Mouse (Mus musculus) heart, embryonic 14.5 days (tissue): ENCODE results near the gene Ccr10. TPM values are rescaled to one million over a fixed set of nuclear protein-coding genes. Genes with fewer than 3 reads are reported as not detected.

Source experiments
- ATAC-seq: fragments of 200-750 bp; cut with Nextera tagmentation; 2 replicates; pipeline ENCODE4 v1.8.0; 2017; ENCODE audit warnings: low read depth, moderate TSS enrichment; ENCODE audit not compliant: insufficient number of reproducible peaks, insufficient read depth, low FRiP score
- H3K27ac ChIP-seq, 2 experiments: fragments of 200-500 bp in 1 of 2; fragments of 300-500 bp in 1 of 2; sonication (generic) in 1 of 2; replicated peaks in 1 of 2; 2 replicates each; pipeline ENCODE4 v1.5.1; 2012 to 2014; ENCODE audit warnings: low read depth in 2 of 2, low read length in 2 of 2, control low read depth in 1 of 2, mild to moderate bottlenecking in 1 of 2, mixed read lengths in 1 of 2; ENCODE audit not compliant: control insufficient read depth in 1 of 2, insufficient read depth in 1 of 2
- H3K27me3 ChIP-seq: fragments of 300-500 bp; sonication (generic); 2 replicates; pipeline ENCODE4 v1.6.1; 2014; ENCODE audit warnings: mild to moderate bottlenecking, low read length, control low read depth; ENCODE audit not compliant: control insufficient read depth, insufficient read depth
- H3K36me3 ChIP-seq: fragments of 300-500 bp; sonication (generic); 2 replicates; pipeline ENCODE4 v1.6.1; 2014; ENCODE audit warnings: mild to moderate bottlenecking, control low read depth, low read length, mixed read lengths; ENCODE audit not compliant: control insufficient read depth, insufficient read depth
- H3K4me1 ChIP-seq, 2 experiments: fragments of 200-500 bp in 1 of 2; fragments of 300-500 bp in 1 of 2; sonication (generic) in 1 of 2; 2 replicates each; pipeline ENCODE4 v1.6.1; 2012 to 2014; ENCODE audit warnings: low read length in 2 of 2, control low read depth in 1 of 2, mixed read lengths in 1 of 2; ENCODE audit not compliant: control insufficient read depth in 2 of 2, insufficient read depth in 2 of 2
- H3K4me2 ChIP-seq: fragments of 300-500 bp; sonication (generic); 2 replicates; pipeline ENCODE4 v1.6.1; 2014; ENCODE audit warnings: mild to moderate bottlenecking, low read length
- H3K4me3 ChIP-seq, 2 experiments: fragments of 200-500 bp in 1 of 2; fragments of 300-500 bp in 1 of 2; sonication (generic) in 1 of 2; 2 replicates each; pipeline ENCODE4 v1.5.1; 2012 to 2014; ENCODE audit warnings: low read length in 2 of 2, mild to moderate bottlenecking in 2 of 2, control low read depth in 1 of 2, low read depth in 1 of 2, moderate library complexity in 1 of 2; ENCODE audit not compliant: control insufficient read depth in 1 of 2, insufficient read depth in 1 of 2
- H3K9ac ChIP-seq: fragments of 300-500 bp; sonication (generic); 2 replicates; pipeline ENCODE4 v1.6.1; 2014; ENCODE audit warnings: mild to moderate bottlenecking, low read length
- H3K9me3 ChIP-seq: fragments of 300-500 bp; sonication (generic); 2 replicates; pipeline ENCODE4 v1.6.1; 2016; ENCODE audit warnings: low read length, control low read depth; ENCODE audit not compliant: control insufficient read depth
- WGBS: fragments of 180-500 bp; shearing (Covaris S2); extraction: QIAGEN DNeasy Blood & Tissue Kit; methylation state at CpG from one replicate; pipeline ENCODE4 v1.1.7; 2014; 5-methylcytosine and 5-hydroxymethylcytosine counted together
- polyA plus RNA-seq: library from polyadenylated mRNA; unstranded; fragments of >200 nt; fragmentation: Nextera tagmentation; extraction: Ambion mirVana; gene quantifications from 2 replicates; pipeline ENCODE4 v1.2.1, GENCODE M21; 2014

Gene Ccr10
- polyA plus RNA-seq, 1 experiment from 2014 or later, result not detected

DNA sequence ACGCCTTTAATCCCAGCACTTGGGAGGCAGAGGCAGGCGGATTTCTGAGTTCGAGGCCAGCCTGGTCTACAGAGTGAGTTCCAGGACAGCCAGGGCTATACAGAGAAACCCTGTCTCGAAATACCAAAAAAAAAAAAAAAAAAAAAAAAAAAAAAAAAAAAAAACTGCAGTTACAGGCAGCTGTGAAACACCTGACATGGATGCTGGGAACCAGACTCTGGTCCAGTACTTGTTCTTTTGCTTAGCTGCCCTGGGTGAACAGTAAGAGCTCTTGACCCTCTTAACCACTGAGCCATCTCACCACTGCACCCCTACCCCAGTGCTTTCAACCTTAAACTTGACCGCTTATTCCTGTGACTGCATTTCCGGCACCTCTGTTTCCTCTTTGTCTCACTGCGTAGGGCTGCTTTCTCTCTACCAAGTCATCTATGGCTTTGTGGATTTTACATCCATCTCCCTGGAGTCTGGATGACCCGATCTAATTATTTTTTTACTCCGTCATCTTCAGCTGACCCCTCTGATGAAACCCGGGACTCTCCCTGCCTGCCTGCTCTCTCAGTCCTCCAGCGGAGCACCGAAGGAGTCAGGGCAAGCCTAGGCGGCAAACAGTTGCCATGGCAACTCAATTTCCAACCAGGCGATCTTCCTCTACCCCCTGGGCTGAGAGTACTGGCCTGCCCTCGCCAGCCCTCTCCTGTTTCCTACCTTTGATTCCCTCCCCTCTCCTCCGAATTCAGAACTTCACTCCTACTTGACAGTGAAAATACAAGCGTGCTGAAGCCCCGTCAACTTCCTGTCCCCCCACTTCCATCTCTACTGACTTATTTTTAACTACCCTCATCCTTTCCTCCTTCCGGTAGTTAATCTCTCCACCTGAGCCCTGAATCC is 31.7 kb downstream of the Ccr10 start:
- Histone ChIP-seq H3K36me3 (no peaks in the 10 kb centered on the region), H3K27ac (no peak overlapping the region), H3K4me1 (peaks cover 13 to 20% of the 10 kb centered on the region in 2 experiments), H3K4me3 (peak overlapping the region; percentile 7 to 32), H3K4me2 (peak overlapping the region; percentile 65), H3K27me3 (no peaks in the 10 kb centered on the region), H3K9ac (peak overlapping the region; percentile 54; the same call in 1 of the 2 replicates), H3K9me3 (no peaks in the 10 kb centered on the region)
- ATAC-seq, result no peak
- 25% methylated on average over 18 of the region's 19 CpGs for WGBS

DNA sequence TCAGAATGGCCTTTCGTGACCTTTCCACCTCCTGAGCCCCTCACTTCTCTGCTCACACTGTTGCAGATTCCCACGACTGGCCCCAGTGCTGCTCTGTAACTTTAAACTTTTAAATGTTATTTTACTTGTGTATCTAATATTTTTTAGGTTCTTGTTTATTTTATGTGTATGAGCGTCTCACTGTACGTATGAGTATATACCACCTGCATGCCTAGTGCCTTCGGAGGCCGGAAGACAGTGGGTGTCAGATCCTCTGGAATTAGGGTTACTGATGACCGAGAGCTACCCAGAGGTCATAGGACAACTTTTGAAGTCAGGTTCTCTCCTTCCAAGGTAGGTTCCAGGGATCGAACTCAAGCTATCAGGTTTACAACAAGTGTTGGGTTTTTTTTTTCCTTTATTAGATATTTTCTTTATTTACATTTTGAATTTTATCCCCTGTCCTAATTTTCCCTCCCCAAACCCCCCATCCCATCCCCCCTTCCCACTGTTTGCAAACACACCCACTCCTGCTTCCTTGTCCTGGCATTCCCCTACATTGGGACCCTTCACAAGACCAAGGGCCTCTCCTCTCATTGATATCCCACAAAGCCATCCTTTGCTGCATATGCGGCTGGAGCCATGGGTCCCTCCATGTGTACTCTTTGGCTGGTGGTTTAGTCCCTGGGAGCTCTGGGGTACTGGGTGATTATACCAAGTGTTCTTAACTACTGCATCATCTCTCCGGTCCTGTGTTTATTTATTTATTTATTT is 32.9 kb downstream of the Ccr10 start:
- WGBS, result 84% methylated on average over 10 of the region's 10 CpGs
- ATAC-seq, result no peak

DNA sequence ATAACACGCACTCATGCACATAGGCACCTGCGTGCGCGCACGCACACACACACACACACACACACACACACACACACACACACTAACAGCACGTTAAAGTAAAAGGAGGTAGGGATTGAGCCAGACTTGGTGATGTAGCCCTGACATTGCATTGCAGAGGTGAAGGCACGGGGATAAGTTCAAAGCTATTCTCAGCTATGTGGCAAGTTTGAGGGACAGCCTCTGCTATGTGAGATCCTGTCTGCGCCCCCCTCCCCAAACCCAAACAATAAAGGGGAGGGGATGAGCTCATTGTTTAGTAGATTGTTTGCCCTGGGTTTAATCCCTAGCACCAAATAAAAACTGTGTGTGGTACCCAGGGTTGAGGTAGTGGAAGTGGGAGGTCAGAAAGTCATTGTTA is 34.2 kb downstream of the Ccr10 start:
- Histone ChIP-seq H3K9me3 (no peaks in the 10 kb centered on the region), H3K27me3 (no peaks in the 10 kb centered on the region), H3K36me3 (no peaks in the 10 kb centered on the region), H3K9ac (0 out of 2 replicates have a peak overlapping the region, but pooled peaks have one; percentile 65), H3K4me2 (no peak overlapping the region), H3K27ac (peak overlapping the region; percentile 70 to 84), H3K4me1 (peaks cover 14 to 23% of the 10 kb centered on the region in 2 experiments), H3K4me3 (no peak overlapping the region)
- 77% methylated on average over 8 of the region's 8 CpGs for WGBS
- ATAC-seq, result no peak

More for the DNA sequence above, 32.9 kb downstream of the Ccr10 start:
- H3K4me3 ChIP-seq, result no peak overlapping the region
- H3K4me2 ChIP-seq, result no peak overlapping the region
- no peaks in the 10 kb centered on the region for H3K36me3 ChIP-seq
- no peak overlapping the region for H3K9ac ChIP-seq
- no peak overlapping the region for H3K27ac ChIP-seq
- H3K27me3 ChIP-seq, result no peaks in the 10 kb centered on the region
- H3K9me3 ChIP-seq, result no peaks in the 10 kb centered on the region
- H3K4me1 ChIP-seq, result peaks cover 14 to 23% of the 10 kb centered on the region in 2 experiments

DNA sequence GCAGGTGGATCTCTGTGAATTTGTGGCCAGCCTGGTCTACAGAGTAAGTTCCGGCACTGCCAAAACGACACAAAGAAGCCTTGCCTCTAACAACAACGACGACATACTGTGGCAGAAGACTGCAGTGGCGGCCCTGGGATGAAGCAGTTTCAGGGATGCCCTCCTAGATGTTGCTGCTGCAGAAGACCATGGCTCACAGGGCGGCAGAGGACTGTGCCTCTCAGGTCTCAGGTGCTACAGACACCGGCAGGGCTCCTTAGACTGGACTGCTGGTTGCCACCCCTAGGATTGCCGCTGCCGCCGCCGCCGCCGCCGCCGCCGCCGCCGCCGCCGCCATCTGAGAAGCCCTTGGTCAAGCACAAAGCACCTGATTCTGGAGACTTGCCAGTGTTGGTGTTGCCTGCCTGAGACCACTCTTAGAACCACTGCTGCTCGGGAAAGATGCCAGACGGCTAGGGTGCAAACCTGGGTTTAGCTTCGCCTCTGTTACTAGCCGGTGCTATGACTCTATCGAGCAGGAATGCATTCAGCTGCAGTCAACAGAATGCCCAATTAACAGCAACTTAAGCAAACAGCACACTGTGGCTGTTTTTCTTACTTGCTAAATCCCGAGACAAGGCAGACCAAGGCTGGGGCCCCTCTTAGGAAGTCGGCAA is 35.0 kb downstream of the Ccr10 start:
- 20% methylated on average over 27 of the region's 27 CpGs for WGBS
- peak; percentile 71; the same call in 1 of the 2 replicates for ATAC-seq
- H3K9ac ChIP-seq, result peak overlapping the region; percentile 65
- H3K36me3 ChIP-seq, result no peaks in the 10 kb centered on the region
- H3K27me3 ChIP-seq, result no peaks in the 10 kb centered on the region
- H3K4me3 ChIP-seq, result peak overlapping the region; percentile 32 to 39
- H3K9me3 ChIP-seq, result no peaks in the 10 kb centered on the region
- H3K4me2 ChIP-seq, result peak overlapping the region; percentile 61
- peak overlapping the region; percentile 83 to 84 for H3K27ac ChIP-seq
- peaks cover 14 to 23% of the 10 kb centered on the region in 2 experiments for H3K4me1 ChIP-seq

DNA sequence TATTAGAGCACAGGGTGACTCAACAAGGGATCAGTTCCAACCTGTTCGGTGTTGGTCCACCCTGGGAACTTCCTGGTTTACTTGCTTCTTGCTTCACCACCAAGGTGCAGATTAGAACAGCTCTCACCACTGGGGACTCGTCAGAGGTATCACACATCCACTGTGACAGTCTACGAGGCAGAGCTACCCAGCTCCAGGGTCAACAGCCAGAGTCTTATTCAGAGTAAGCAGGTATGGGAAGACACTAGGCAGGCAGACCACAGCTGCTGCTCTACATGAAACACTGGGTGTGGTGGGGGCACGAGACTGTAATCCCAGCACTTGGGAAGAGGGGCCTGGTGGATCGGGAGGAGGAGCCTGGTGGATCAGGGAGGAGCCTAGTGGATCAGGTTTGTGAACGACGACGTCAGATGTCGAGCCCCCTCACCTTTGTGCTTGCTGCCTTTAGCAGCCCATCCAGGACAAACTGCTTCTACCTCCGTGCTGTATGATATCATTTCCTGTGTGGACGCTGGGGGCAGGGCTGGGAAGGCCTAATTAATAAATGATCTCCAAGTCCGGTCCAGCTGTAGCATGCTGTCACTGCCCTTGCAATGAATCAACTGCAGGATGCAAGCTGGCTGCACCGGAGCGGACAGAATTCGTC is 36.6 kb downstream of the Ccr10 start:
- no peak overlapping the region for H3K27ac ChIP-seq

DNA sequence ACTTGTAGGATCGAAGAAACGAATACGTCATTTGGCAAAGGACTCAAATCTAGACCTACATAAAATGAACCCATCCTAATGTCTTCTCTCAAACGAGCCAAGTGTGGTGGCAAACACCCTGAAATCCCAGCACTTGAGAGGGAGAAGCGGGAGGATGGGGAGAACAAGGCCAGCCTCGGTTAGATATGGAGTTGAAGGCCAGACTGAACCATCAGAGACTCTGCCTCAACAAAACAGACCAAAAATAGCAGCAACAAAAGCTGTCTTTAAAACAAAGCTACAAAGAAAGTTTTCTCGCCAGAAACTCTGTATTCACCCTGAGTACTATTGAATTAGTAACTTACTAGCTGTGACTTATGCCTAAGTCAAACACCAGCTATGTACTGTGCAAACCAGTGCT is 38.2 kb downstream of the Ccr10 start:
- WGBS, result 70% methylated on average over 7 of the region's 7 CpGs
- no peak overlapping the region for H3K4me3 ChIP-seq
- no peak for ATAC-seq

More for the DNA sequence above, 36.6 kb downstream of the Ccr10 start:
- Histone ChIP-seq H3K4me2 (peak overlapping the region; percentile 34), H3K9me3 (no peaks in the 10 kb centered on the region), H3K4me3 (no peak overlapping the region), H3K27me3 (no peaks in the 10 kb centered on the region), H3K36me3 (no peaks in the 10 kb centered on the region), H3K4me1 (peaks cover 17 to 21% of the 10 kb centered on the region in 2 experiments), H3K9ac (peak overlapping the region; percentile 31; the same call in 1 of the 2 replicates)
- WGBS, result 36% methylated on average over 15 of the region's 15 CpGs
- 0 out of 2 replicates have a peak, but pooled peaks have one; percentile 27 for ATAC-seq

More for the DNA sequence above, 38.2 kb downstream of the Ccr10 start:
- H3K4me1 ChIP-seq, result peaks cover 17 to 19% of the 10 kb centered on the region in 2 experiments
- no peak overlapping the region for H3K9ac ChIP-seq
- H3K27me3 ChIP-seq, result no peaks in the 10 kb centered on the region
- no peak overlapping the region for H3K4me2 ChIP-seq
- no peak overlapping the region for H3K27ac ChIP-seq
- no peaks in the 10 kb centered on the region for H3K9me3 ChIP-seq
- no peaks in the 10 kb centered on the region for H3K36me3 ChIP-seq
